Mouse (Mus musculus) left cerebral cortex, postnatal 10 days (tissue): ENCODE data around the gene Mndal. TPM values are rescaled to one million over a fixed set of nuclear protein-coding genes. Genes with fewer than 3 reads are reported as not detected.
"Not testable (repeated sequence)": the region's sequence is repeated elsewhere in the genome, so short reads cannot be mapped to it uniquely, and the experiment has no call there.

Source experiments
- DNase-seq, 2 experiments: peaks; one replicate each; pipeline ENCODE4 v3.0.0; 2021 to 2022; ENCODE audit warnings: low spot score in 2 of 2, mixed read lengths in 1 of 2; ENCODE audit errors: extremely low spot score in 1 of 2
- intact Hi-C: fragments of 180-260 bp; cut with DNase I; formaldehyde crosslinking; loops from one replicate; pipeline ENCODE4 v1.15.1; 2025
- total RNA-seq, 2 experiments: library from RNA; stranded (reverse); gene quantifications; 2 replicates each; pipeline ENCODE4 v1.2.3; 2021

Gene Mndal
- total RNA-seq, 2 experiments from 2014 or later, result 2.1 TPM

GRCm38 (mm10) chr1:173802689-173803281 lies 139.5 kb downstream of the Mndal start:
- DNase-seq, result peak in 1 of 2 experiments; percentile 0
- intact Hi-C loops, result not testable (repeated sequence)

DNA sequence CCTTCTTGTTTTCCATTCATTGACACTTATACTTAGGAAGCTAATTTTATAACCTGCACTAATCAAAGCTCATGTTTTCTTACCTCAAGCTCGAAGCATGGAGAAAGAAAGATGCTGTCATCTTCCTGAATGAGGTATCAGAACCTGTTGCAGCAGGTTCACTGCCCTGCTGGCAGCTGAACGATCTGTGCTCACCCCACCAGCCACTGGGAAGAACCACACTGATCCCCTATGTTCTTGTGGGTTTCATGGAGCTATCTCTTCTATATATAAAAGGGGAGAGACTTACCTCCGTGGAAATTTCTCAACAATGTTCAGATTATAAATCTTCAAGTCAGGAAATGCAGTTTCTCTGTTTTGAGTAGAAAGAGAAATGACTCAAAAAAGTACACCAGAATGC lies 140.1 kb downstream of the Mndal start:
- intact Hi-C loops, result not testable (repeated sequence)

GRCm38 (mm10) chr1:173801791-173802190 lies 140.5 kb downstream of the Mndal start:
- intact Hi-C loops, DNase-seq: not testable (repeated sequence)

More for the DNA sequence above, 140.1 kb downstream of the Mndal start:
- not testable (repeated sequence) for DNase-seq

Other genes with a start within 250 kb of the Mndal start
- under 1 TPM; 0.26 to 0.34 TPM for gene Ifi207, start 200.7 kb downstream of the Mndal start, total RNA-seq
- under 1 TPM in 1 of 2 experiments, not detected in 1; 0.16 TPM for gene Ifi204, start 175.5 kb downstream of the Mndal start, total RNA-seq
- gene Ifi211, start 29.4 kb downstream of the Mndal start, total RNA-seq, result under 1 TPM in 1 of 2 experiments, not detected in 1; 0.26 TPM
- gene Ifi203, start 181 bp upstream of the Mndal start, total RNA-seq, result 1 to 10 TPM in 1 of 2 experiments, under 1 TPM in 1; 0.49 to 1.0 TPM
- gene Ifi202b, start 40.3 kb upstream of the Mndal start, total RNA-seq, result not detected
- gene Ifi205, start 89.3 kb upstream of the Mndal start, total RNA-seq, result not detected
- gene Olfr433, start 98.2 kb upstream of the Mndal start, total RNA-seq, result not detected
- not detected for gene Olfr432, start 106.7 kb upstream of the Mndal start, total RNA-seq
- gene Olfr430, start 124.1 kb upstream of the Mndal start, total RNA-seq, result not detected
- gene Olfr429, start 141.8 kb upstream of the Mndal start, total RNA-seq, result not detected
- gene Olfr427, start 154.4 kb upstream of the Mndal start, total RNA-seq, result not detected
- gene Olfr231, start 178.7 kb upstream of the Mndal start, total RNA-seq, result not detected
- gene Olfr424, start 189.0 kb upstream of the Mndal start, total RNA-seq, result not detected
- gene Olfr420, start 213.1 kb upstream of the Mndal start, total RNA-seq, result not detected
- gene Spta1, start 230.3 kb upstream of the Mndal start, total RNA-seq, result under 1 TPM; 0.16 to 0.32 TPM